10 mouse cellular contexts compared by ENCODE assay signal in genomic region chr13:12072112-12072511, GRCm38 (mm10). TPM values are rescaled to one million over a fixed set of nuclear protein-coding genes. Genes with fewer than 3 reads are reported as not detected.
A peak's percentile ranks its signal among the peaks of the same experiment; 100 is the strongest.
DNase-seq lines count a peak whose midpoint lies in the region; ATAC-seq and TF ChIP-seq lines count a peak whose summit lies in the region.
"Had no signal": no experiment of that assay in that cellular context is flagged by ENCODE, and none has a peak within 500 bp of the region (broad histone marks: within the 10 kb centered on the region; RNA-seq: fewer than 3 reads in every experiment).

No protein-coding gene starts in this region.

- peak; percentile 23 for DNase-seq in embryo, embryonic 11 days
- DNase-seq in embryo, embryonic 9.5 days (ENCODE audit: extremely low spot score), result no peak
- peak; percentile 6 for DNase-seq in lung, embryonic 14.5 days
- DNase-seq in lung, postnatal 0 days (ENCODE audit: low spot score), result no peak
- no peak for DNase-seq in layer of hippocampus, adult 8-10 months (ENCODE audit: low spot score in 2 of 2)
- no peak for DNase-seq in spleen, postnatal 10 days (ENCODE audit: low spot score in 2 of 2)

- no peak overlapping the region for H3K4me3 ChIP-seq in lung, embryonic 14.5 days (ENCODE audit: low read depth, low read length)
- no peak overlapping the region for H3K4me3 ChIP-seq in lung, postnatal 0 days (ENCODE audit: low read depth, low read length)
- H3K4me3 ChIP-seq in embryonic facial prominence, embryonic 13.5 days, result no peak overlapping the region
- no peak overlapping the region for H3K4me3 ChIP-seq in midbrain, embryonic 13.5 days (replicated peaks)

- H3K4me1 ChIP-seq in lung, embryonic 14.5 days (ENCODE audit: insufficient read depth), result no peaks in the 10 kb centered on the region
- no peaks in the 10 kb centered on the region for H3K4me1 ChIP-seq in lung, postnatal 0 days (ENCODE audit: insufficient read depth, low read depth, low read length)
- H3K4me1 ChIP-seq in embryonic facial prominence, embryonic 13.5 days, result peaks cover 12% of the 10 kb centered on the region
- peaks cover 14% of the 10 kb centered on the region for H3K4me1 ChIP-seq in midbrain, embryonic 13.5 days (replicated peaks)

- H3K36me3 ChIP-seq in lung, embryonic 14.5 days (ENCODE audit: insufficient read depth), result no peaks in the 10 kb centered on the region
- H3K36me3 ChIP-seq in lung, postnatal 0 days (ENCODE audit: insufficient read depth, low read length), result no peaks in the 10 kb centered on the region
- no peaks in the 10 kb centered on the region for H3K36me3 ChIP-seq in embryonic facial prominence, embryonic 13.5 days
- H3K36me3 ChIP-seq in midbrain, embryonic 13.5 days, result no peaks in the 10 kb centered on the region

- H3K9me3 ChIP-seq in lung, embryonic 14.5 days (ENCODE audit: low read depth, low read length), result no peaks in the 10 kb centered on the region
- no peaks in the 10 kb centered on the region for H3K9me3 ChIP-seq in lung, postnatal 0 days (ENCODE audit: low read length)
- no peaks in the 10 kb centered on the region for H3K9me3 ChIP-seq in embryonic facial prominence, embryonic 13.5 days
- H3K9me3 ChIP-seq in midbrain, embryonic 13.5 days, result no peaks in the 10 kb centered on the region

- TF ChIP-seq CTCF in lung, embryonic 14.5 days (IDR thresholded peaks at IDR 0.05; ENCODE audit: low read depth), result no peak
- no peak for TF ChIP-seq CTCF in lung, postnatal 0 days (IDR thresholded peaks at IDR 0.05)

- no peak for TF ChIP-seq EP300 in lung, postnatal 0 days (IDR thresholded peaks at IDR 0.05)

- H3K9ac ChIP-seq in lung, embryonic 14.5 days, result no peak overlapping the region
- no peak overlapping the region for H3K9ac ChIP-seq in lung, postnatal 0 days (replicated peaks; ENCODE audit: low read depth)
- H3K9ac ChIP-seq in embryonic facial prominence, embryonic 13.5 days, result no peak overlapping the region
- H3K9ac ChIP-seq in midbrain, embryonic 13.5 days (replicated peaks), result no peak overlapping the region

- H3K4me2 ChIP-seq in lung, embryonic 14.5 days, result no peak overlapping the region
- no peak overlapping the region for H3K4me2 ChIP-seq in lung, postnatal 0 days (replicated peaks; ENCODE audit: low read depth, low read length)
- H3K4me2 ChIP-seq in embryonic facial prominence, embryonic 13.5 days, result no peak overlapping the region
- H3K4me2 ChIP-seq in midbrain, embryonic 13.5 days (replicated peaks), result no peak overlapping the region

- no peaks in the 10 kb centered on the region for H3K27me3 ChIP-seq in lung, embryonic 14.5 days (ENCODE audit: insufficient read depth, low read length)
- H3K27me3 ChIP-seq in lung, postnatal 0 days (replicated peaks; ENCODE audit: insufficient read depth, low read length), result no peaks in the 10 kb centered on the region
- no peaks in the 10 kb centered on the region for H3K27me3 ChIP-seq in embryonic facial prominence, embryonic 13.5 days
- no peaks in the 10 kb centered on the region for H3K27me3 ChIP-seq in midbrain, embryonic 13.5 days
- H3K27me3 ChIP-seq: CH12.LX had no signal

- no peak for ATAC-seq in lung, embryonic 14.5 days (ENCODE audit: insufficient read depth)
- ATAC-seq in lung, postnatal 0 days, result no peak
- ATAC-seq in embryonic facial prominence, embryonic 13.5 days (ENCODE audit: insufficient number of reproducible peaks, insufficient read depth, low FRiP score, low TSS enrichment, low read depth), result peak; percentile 62; the same call in 1 of the 2 replicates
- ATAC-seq in midbrain, embryonic 13.5 days, result 0 out of 2 replicates have a peak, but pooled peaks have one; percentile 35
- ATAC-seq: intestine, embryonic 16.5 days had no signal

- WGBS in lung, embryonic 14.5 days, result 37% methylated on average over 3 of the region's 3 CpGs
- 36% methylated on average over 3 of the region's 3 CpGs for WGBS in lung, postnatal 0 days
- 12% methylated on average over 3 of the region's 3 CpGs for WGBS in embryonic facial prominence, embryonic 13.5 days
- WGBS in midbrain, embryonic 13.5 days, result 22% methylated on average over 3 of the region's 3 CpGs

- no peak overlapping the region for H3K27ac ChIP-seq in lung, embryonic 14.5 days (ENCODE audit: low read depth)
- H3K27ac ChIP-seq in lung, postnatal 0 days (ENCODE audit: low read length), result no peak overlapping the region
- no peak overlapping the region for H3K27ac ChIP-seq in embryonic facial prominence, embryonic 13.5 days
- no peak overlapping the region for H3K27ac ChIP-seq in midbrain, embryonic 13.5 days

RNA-seq across cellular contexts. Expression of gene Ryr2, which starts 34.6 kb away (rescaled TPM):
- polyA plus RNA-seq in lung, embryonic 14.5 days (2014; fragmentation: Nextera tagmentation; extraction: Ambion mirVana), result 2.3 TPM in 2 replicates
- polyA plus RNA-seq in lung, postnatal 0 days (2015; fragmentation: Nextera tagmentation; extraction: Ambion mirVana), result 0.78 and 1.0 TPM in 2 replicates
- polyA plus RNA-seq in embryonic facial prominence, embryonic 13.5 days (2015; fragmentation: Nextera tagmentation; extraction: Ambion mirVana), result 1.4 TPM in 2 replicates
- polyA plus RNA-seq in midbrain, embryonic 13.5 days (2015; fragmentation: Nextera tagmentation; extraction: Ambion mirVana), result 2.5 and 2.7 TPM in 2 replicates
- total RNA-seq in layer of hippocampus, adult 8-10 months (2022), result 100 to 1,000 TPM; 185 to 255 (median 214) TPM

Comparison
In these comparisons a context has a peak if more than half of its experiments do, and no peak if none do; other contexts are left out.
1. DNase-seq: peak in embryo, embryonic 11 days (single experiment) and lung, embryonic 14.5 days (single experiment); none in embryo, embryonic 9.5 days (single experiment), lung, postnatal 0 days (single experiment), layer of hippocampus, adult 8-10 months (0 of 2) and spleen, postnatal 10 days (0 of 2).
2. ATAC-seq: peak in embryonic facial prominence, embryonic 13.5 days (single experiment) and midbrain, embryonic 13.5 days (single experiment); none in lung, embryonic 14.5 days (single experiment) and lung, postnatal 0 days (single experiment).